Mouse (Mus musculus): ENCODE measurements at regions not wholly inside any gene's neighbourhood (a gene's known extent, or its start where the extent isn't known, plus 50 kb on each side); places are given as distances from the start of the nearest gene placed in this dataset.

DNA sequence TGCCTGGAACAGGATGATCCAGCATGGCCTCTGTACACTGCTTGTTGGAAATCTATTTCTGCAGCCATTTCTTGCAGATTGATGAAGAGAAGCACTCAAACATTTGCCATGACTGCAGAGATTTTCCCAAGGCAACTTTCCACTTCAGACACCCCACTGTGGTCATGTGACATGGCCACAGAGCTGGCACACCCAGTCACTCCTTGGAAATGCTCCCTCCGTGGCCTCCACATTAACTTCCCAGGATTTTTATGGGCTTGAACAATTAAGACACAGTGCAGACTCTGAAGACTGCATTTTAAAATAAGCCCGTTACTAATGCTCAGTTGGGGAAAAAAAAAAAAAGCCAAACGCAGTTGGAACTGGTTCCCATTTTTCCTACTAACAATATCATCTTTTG, 80.2 kb upstream of the Sptlc3 start:
- no peak overlapping the region for H3K4me3 ChIP-seq (replicated peaks; ENCODE audit: insufficient read depth, low read depth, low read length)
- TF ChIP-seq POLR2A (IDR thresholded peaks at IDR 0.05; ENCODE audit: borderline replicate concordance, insufficient read depth, low read length) (no peak), CTCF (IDR thresholded peaks at IDR 0.05; ENCODE audit: borderline replicate concordance, insufficient read depth, low read depth, low read length) (no peak)
- H3K27ac ChIP-seq (ENCODE audit: insufficient read depth, low read length) = no peak overlapping the region
- DNase-seq = no peak
- no peaks in the 10 kb centered on the region for H3K27me3 ChIP-seq (ENCODE audit: control insufficient read depth, insufficient read depth, low read length)
- 45% methylated on average over 3 of the region's 3 CpGs for WGBS
- no peaks in the 10 kb centered on the region for H3K4me1 ChIP-seq (ENCODE audit: control insufficient read depth, insufficient read depth, low read length)

DNA sequence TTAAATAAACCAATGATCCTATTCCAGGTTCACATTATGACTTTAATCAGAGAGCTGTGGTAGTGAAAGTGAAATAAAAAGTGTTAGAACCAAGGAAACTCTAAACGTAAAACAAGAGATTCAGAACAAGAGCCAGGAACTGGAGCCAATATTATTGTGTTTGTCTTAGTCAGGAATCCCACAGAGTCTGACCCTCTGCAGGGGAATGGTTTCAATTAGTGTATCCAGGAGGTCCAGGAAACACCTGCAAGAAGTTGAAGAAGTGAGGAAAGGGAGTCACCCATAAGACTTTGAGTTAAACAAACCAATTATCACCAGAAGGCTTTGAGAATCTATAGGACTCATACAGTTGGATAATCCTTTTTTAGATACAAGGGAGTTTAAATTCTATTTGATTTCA, 76.2 kb upstream of the Sptlc3 start:
- no peak overlapping the region for H3K4me3 ChIP-seq (replicated peaks; ENCODE audit: insufficient read depth, low read depth, low read length)
- TF ChIP-seq POLR2A (IDR thresholded peaks at IDR 0.05; ENCODE audit: borderline replicate concordance, insufficient read depth, low read length) (no peak), CTCF (IDR thresholded peaks at IDR 0.05; ENCODE audit: borderline replicate concordance, insufficient read depth, low read depth, low read length) (no peak)
- DNase-seq = no peak
- no peaks in the 10 kb centered on the region for H3K4me1 ChIP-seq (ENCODE audit: control insufficient read depth, insufficient read depth, low read length)
- H3K27me3 ChIP-seq (ENCODE audit: control insufficient read depth, insufficient read depth, low read length) = no peaks in the 10 kb centered on the region
- WGBS = 43% methylated on average over 1 of the region's 1 CpGs
- no peak overlapping the region for H3K27ac ChIP-seq (ENCODE audit: insufficient read depth, low read length)

DNA sequence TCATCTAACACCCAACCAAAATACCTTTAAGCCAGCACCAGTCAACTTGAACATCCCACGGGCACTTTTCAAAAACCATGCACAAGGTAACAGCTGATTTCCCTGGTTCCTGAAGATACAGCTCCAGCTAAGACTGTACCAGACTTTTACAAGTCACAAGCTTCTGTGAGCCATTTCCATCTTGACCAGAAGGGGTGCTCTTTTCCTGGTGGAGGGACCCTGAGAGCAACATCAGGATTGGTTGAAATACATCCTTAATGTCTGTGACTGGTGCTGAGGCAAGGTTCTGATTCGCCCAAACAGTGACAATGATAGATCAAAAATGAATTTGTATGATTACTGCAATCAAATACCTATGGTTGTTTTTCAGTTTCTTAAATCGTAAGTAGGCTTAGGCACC, 71.0 kb upstream of the Sptlc3 start:
- Histone ChIP-seq H3K27ac (ENCODE audit: insufficient read depth, low read length) (no peak overlapping the region), H3K27me3 (ENCODE audit: control insufficient read depth, insufficient read depth, low read length) (no peaks in the 10 kb centered on the region), H3K4me3 (replicated peaks; ENCODE audit: insufficient read depth, low read depth, low read length) (no peak overlapping the region), H3K4me1 (ENCODE audit: control insufficient read depth, insufficient read depth, low read length) (no peaks in the 10 kb centered on the region)
- no peak for DNase-seq
- TF ChIP-seq POLR2A (IDR thresholded peaks at IDR 0.05; ENCODE audit: borderline replicate concordance, insufficient read depth, low read length) (no peak), CTCF (IDR thresholded peaks at IDR 0.05; ENCODE audit: borderline replicate concordance, insufficient read depth, low read depth, low read length) (no peak)
- WGBS = 91% methylated on average over 3 of the region's 3 CpGs

DNA sequence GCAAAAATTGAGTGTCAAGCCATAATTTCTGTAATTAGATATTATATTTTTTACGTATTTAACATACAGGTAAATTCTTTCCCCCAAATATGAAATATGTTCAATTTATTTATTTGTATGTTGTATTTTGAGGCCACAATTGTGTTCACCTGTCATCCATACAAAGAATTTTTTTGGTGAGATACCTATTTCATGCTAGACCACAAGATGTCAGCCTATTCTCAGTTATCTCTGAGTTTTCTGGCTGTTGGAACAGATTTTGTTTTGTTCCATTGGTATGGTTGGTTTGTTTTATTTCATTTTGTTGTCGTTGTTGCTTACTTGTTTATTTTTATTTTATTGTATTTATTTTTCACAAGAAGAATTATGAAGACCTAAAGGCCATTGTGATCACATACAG, 70.3 kb upstream of the Sptlc3 start:
- H3K27ac ChIP-seq (ENCODE audit: insufficient read depth, low read length) = no peak overlapping the region
- peak in 1 of 2 experiments; percentile 27 for DNase-seq
- H3K4me3 ChIP-seq (replicated peaks; ENCODE audit: insufficient read depth, low read depth, low read length) = no peak overlapping the region
- H3K27me3 ChIP-seq (ENCODE audit: control insufficient read depth, insufficient read depth, low read length) = no peaks in the 10 kb centered on the region
- no peak for TF ChIP-seq POLR2A (IDR thresholded peaks at IDR 0.05; ENCODE audit: borderline replicate concordance, insufficient read depth, low read length)
- 0 out of 2 replicates have a peak, but pooled peaks have one; percentile 10 for TF ChIP-seq CTCF (IDR thresholded peaks at IDR 0.05; ENCODE audit: borderline replicate concordance, insufficient read depth, low read depth, low read length)
- H3K4me1 ChIP-seq (ENCODE audit: control insufficient read depth, insufficient read depth, low read length) = no peaks in the 10 kb centered on the region
- 60% methylated on average over 2 of the region's 2 CpGs for WGBS

Measured in cerebellum, adult 2 months (tissue).